Mouse (Mus musculus) naive thymus-derived CD4-positive, alpha-beta T cell, adult 2 months (primary cell): Measurements from ENCODE around the gene Elf3.
"Not testable (repeated sequence)": the region's sequence is repeated elsewhere in the genome, so short reads cannot be mapped to it uniquely, and the experiment has no call there.

Experiments used
- DNase-seq: peaks from one replicate; pipeline ENCODE4 v3.0.0-alpha.2; 2011; ENCODE audit warnings: low read depth

The Elf3 gene

GRCm38 (mm10) chr1:135237131-135237851, 21.1 kb downstream of the Elf3 start:
- DNase-seq, result no peak

GRCm38 (mm10) chr1:135234771-135235170, 23.6 kb downstream of the Elf3 start:
- no peak for DNase-seq

GRCm38 (mm10) chr1:135233961-135234360, 24.4 kb downstream of the Elf3 start:
- DNase-seq, result no peak

- not testable (repeated sequence) for DNase-seq
These were observed 26.5 kb downstream of the Elf3 start for GRCm38 (mm10) chr1:135231878-135232277.

- DNase-seq, result no peak
These were observed 30.9 kb downstream of the Elf3 start for GRCm38 (mm10) chr1:135227339-135227950.

- DNase-seq, result no peak
These were observed 33.3 kb downstream of the Elf3 start for GRCm38 (mm10) chr1:135224981-135225604.

- no peak for DNase-seq
These were observed 34.2 kb downstream of the Elf3 start for GRCm38 (mm10) chr1:135224147-135224546.

- no peak for DNase-seq
These were observed 40.6 kb downstream of the Elf3 start for GRCm38 (mm10) chr1:135217607-135218233.

GRCm38 (mm10) chr1:135213772-135214640, 44.4 kb downstream of the Elf3 start:
- no peak for DNase-seq

- DNase-seq, result no peak
These were observed 47.9 kb downstream of the Elf3 start for GRCm38 (mm10) chr1:135210421-135210820.

GRCm38 (mm10) chr1:135208716-135209115, 49.7 kb downstream of the Elf3 start:
- DNase-seq, result no peak

- no peak for DNase-seq
These were observed 51.6 kb downstream of the Elf3 start for GRCm38 (mm10) chr1:135206586-135207339.

- DNase-seq, result no peak
These were observed 53.1 kb downstream of the Elf3 start for GRCm38 (mm10) chr1:135205257-135205656.

- no peak for DNase-seq
These were observed 53.9 kb downstream of the Elf3 start for GRCm38 (mm10) chr1:135204196-135205126.
